Mouse (Mus musculus): ENCODE results near the gene Ier2.

DNA sequence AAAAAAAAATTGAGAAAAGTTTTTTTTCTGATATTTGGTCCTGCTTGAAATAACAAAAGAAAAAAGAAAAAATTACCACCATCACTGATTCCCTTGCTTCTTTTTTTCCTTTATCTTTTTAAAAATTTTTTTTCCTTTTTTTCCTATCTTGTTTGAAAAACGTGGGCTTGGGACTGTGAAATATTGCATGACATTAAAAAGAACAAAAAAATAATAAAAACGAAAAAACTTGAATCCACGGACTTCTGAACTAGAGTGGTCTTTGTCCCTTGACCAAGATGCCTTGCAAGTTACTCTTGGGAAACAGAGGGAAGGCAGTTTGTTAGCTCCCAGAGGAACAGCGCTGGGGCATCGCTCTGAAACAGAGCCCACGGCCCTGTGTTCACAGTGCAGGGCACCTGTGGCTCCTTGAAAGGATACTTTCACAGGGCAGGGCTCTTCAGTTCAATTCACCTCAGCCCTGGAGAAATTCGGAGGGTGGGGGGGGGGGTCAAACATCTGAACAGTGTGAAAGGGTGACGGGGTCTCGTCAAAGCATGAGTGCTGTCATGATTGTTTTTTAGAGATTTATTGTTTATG, 22.6 kb downstream of the Ier2 start:
- TF ChIP-seq MAFK (IDR thresholded peaks at IDR 0.05; ENCODE audit: insufficient read depth, low read depth, low read length) = no peak
- TF ChIP-seq ZC3H11A (IDR thresholded peaks at IDR 0.05; ENCODE audit: borderline replicate concordance, low read depth, low read length) = no peak
- no peak for TF ChIP-seq ZNF384 (IDR thresholded peaks at IDR 0.05; ENCODE audit: low read depth, low read length)

Data from ES-E14 (cell line).